Mouse (Mus musculus) left cerebral cortex, postnatal 36 days (tissue): ENCODE data around the gene Tcl1b3. TPM values are rescaled to one million over a fixed set of nuclear protein-coding genes. Genes with fewer than 3 reads are reported as not detected.

Experiments
- DNase-seq, 2 experiments: peaks; one replicate each; pipeline ENCODE4 v3.0.0; 2021 to 2022; ENCODE audit warnings: low spot score in 2 of 2, mixed read lengths in 1 of 2
- intact Hi-C: fragments of 180-260 bp; cut with DNase I; formaldehyde crosslinking; loops from one replicate; pipeline ENCODE4 v1.15.1; 2025
- total RNA-seq, 2 experiments: library from RNA; stranded (reverse); gene quantifications; 2 replicates each; pipeline ENCODE4 v1.2.3; 2021

Tcl1b3 gene
- total RNA-seq, 2 experiments from 2014 or later, result not detected

GRCm38 (mm10) chr12:105222601-105223319 is 31.9 kb downstream of the Tcl1b3 start, which contains the start of gene Tcl1:
Tcl1 (minus strand) TSS chr12:105222793.
- DNase-seq, result no peak
- intact Hi-C loops, result no loop called here

GRCm38 (mm10) chr12:105224621-105225320 is 33.9 kb downstream of the Tcl1b3 start:
- DNase-seq, result no peak
- intact Hi-C loops, result no loop called here

GRCm38 (mm10) chr12:105234362-105234761 is 43.5 kb downstream of the Tcl1b3 start:
- DNase-seq, result no peak
- intact Hi-C loops, result no loop called here

GRCm38 (mm10) chr12:105235091-105235490 is 44.2 kb downstream of the Tcl1b3 start:
- DNase-seq, result no peak
- intact Hi-C loops, result no loop called here

- DNase-seq, result no peak
- intact Hi-C loops, result no loop called here
Observed at GRCm38 (mm10) chr12:105239060-105239459, 48.2 kb downstream of the Tcl1b3 start.

Other genes with a start within 250 kb of the Tcl1b3 start
- 1 to 10 TPM; 1.0 to 2.1 TPM for gene Syne3, start 181.2 kb upstream of the Tcl1b3 start, total RNA-seq
- 10 to 100 TPM; 41.1 to 51.5 TPM for gene Glrx5, start 158.4 kb upstream of the Tcl1b3 start, total RNA-seq
- not detected for gene Tcl1b2, start 45.0 kb upstream of the Tcl1b3 start, total RNA-seq
- gene Tcl1b1, start 31.4 kb upstream of the Tcl1b3 start, total RNA-seq, result not detected
- not detected for gene Tcl1b5, start 14.7 kb upstream of the Tcl1b3 start, total RNA-seq
- gene Tcl1b4, start 10.9 kb downstream of the Tcl1b3 start, total RNA-seq, result not detected
- gene Tcl1, start 31.8 kb downstream of the Tcl1b3 start, total RNA-seq, result not detected
- gene Tunar, start 142.8 kb downstream of the Tcl1b3 start, total RNA-seq, result 10 to 100 TPM in 1 of 2 experiments, 1 to 10 TPM in 1; 7.1 to 12.7 TPM